Mouse (Mus musculus) CH12.LX (cell line): ENCODE data around the gene Timmdc1.

Source experiments
- BHLHE40 ChIP-seq: IDR thresholded peaks from 2 replicates; pipeline ENCODE4 v1.6.1; 2011; ENCODE audit warnings: mild to moderate bottlenecking, low read depth, low read length, improper control_type of control experiment
- CHD2 ChIP-seq: IDR thresholded peaks from 2 replicates; pipeline ENCODE4 v1.6.1; 2011; ENCODE audit warnings: low read length, improper control_type of control experiment
- CTCF ChIP-seq, 2 experiments: IDR thresholded peaks in 1 of 2; conservative IDR thresholded peaks in 1 of 2; 2 replicates each; pipeline ENCODE4 v1.5.1; 2011 to 2012; ENCODE audit warnings: low read depth in 2 of 2, low read length in 2 of 2, improper control_type of control experiment in 1 of 2, inconsistent platforms in 1 of 2, mild to moderate bottlenecking in 1 of 2, moderate library complexity in 1 of 2
- EP300 ChIP-seq: IDR thresholded peaks from 2 replicates; pipeline ENCODE4 v1.6.1; 2011; ENCODE audit warnings: low read length, improper control_type of control experiment
- MAZ ChIP-seq: IDR thresholded peaks from 2 replicates; pipeline ENCODE4 v1.6.1; 2012; ENCODE audit warnings: low read depth, mild to moderate bottlenecking, inconsistent platforms, low read length, improper control_type of control experiment, moderate library complexity
- NELFE ChIP-seq: IDR thresholded peaks from 2 replicates; pipeline ENCODE4 v1.6.1; 2011; ENCODE audit warnings: low read depth, low read length, improper control_type of control experiment
- POLR2A ChIP-seq: IDR thresholded peaks from 2 replicates; pipeline ENCODE4 v1.6.1; 2011; ENCODE audit warnings: low read depth, mild to moderate bottlenecking, improper control_type of control experiment, low read length
- USF1 ChIP-seq: IDR thresholded peaks from 2 replicates; pipeline ENCODE4 v1.6.1; 2014; ENCODE audit warnings: low read depth, mild to moderate bottlenecking, inconsistent platforms, low read length, improper control_type of control experiment
- ZC3H11A ChIP-seq: IDR thresholded peaks from 2 replicates; pipeline ENCODE4 v1.6.1; 2012; ENCODE audit warnings: low read depth, mild to moderate bottlenecking, inconsistent platforms, low read length, improper control_type of control experiment

DNA sequence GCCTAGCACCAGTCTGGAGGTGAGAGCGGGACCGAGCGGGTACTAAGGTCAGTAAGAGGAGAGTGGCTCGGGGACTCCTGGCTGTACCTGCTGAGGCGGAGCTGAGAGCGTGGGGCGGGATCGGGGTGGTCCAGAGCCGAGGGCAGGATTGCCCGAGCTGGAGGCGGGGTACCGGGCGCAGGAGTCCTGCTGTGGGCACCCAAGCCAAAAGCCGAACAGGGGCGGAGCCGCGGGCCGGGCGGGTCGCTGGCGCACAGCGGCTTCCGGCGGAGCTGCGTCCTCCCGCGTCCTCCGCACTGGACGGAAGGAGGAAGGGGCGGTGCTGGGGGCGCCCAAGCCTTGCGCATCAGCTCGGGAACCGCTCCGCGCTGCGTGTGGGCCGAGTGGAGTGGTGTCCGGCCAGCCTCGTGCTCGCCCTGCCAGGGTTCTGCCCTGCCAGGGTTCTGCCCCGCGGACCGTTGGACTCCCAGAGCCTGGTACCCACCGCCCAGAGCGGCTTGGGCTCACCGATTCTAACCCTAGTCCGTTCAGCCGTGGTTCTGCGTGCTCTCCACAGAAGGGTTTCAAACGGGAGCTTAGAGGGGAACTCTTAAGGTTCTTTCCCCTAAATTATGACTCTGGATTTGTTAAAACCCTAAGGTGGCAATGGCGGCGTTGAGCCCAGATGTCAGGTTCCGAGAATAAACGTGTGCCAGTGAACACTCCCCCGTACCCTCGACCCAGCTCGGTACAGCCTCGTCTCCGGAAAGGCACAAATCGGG, 69.8 kb downstream of the Timmdc1 start, which contains the start of gene Adprh:
- TF ChIP-seq BHLHE40 (peak; percentile 40; the same call in 1 of the 2 replicates), ZC3H11A (no peak), MAZ (peak; percentile 92), CHD2 (peak; percentile 20; the same call in 1 of the 2 replicates), EP300 (no peak; the same call in 1 of the 2 replicates), CTCF (conservative IDR thresholded peaks at IDR 0.05 in 1 of 2, IDR thresholded peaks at IDR 0.05 in 1 of 2; ENCODE audit: low read depth in 2 of 2, low read length in 2 of 2) (0 out of 4 replicates have a peak, but pooled peaks of 1 of the 2 experiments have one; percentile 4), POLR2A (peak; percentile 96), NELFE (peak; percentile 96), USF1 (no peak)
